Mouse (Mus musculus) CH12.LX (cell line): ENCODE measurements at regions not wholly inside any gene's neighbourhood (a gene's known extent, or its start where the extent isn't known, plus 50 kb on each side); places are given as distances from the start of the nearest gene placed in this dataset.

Experiments
- CHD2 ChIP-seq: IDR thresholded peaks from 2 replicates; pipeline ENCODE4 v1.6.1; 2011; ENCODE audit warnings: low read length, improper control_type of control experiment
- CTCF ChIP-seq, 2 experiments: IDR thresholded peaks in 1 of 2; conservative IDR thresholded peaks in 1 of 2; 2 replicates each; pipeline ENCODE4 v1.5.1; 2011 to 2012; ENCODE audit warnings: low read depth in 2 of 2, low read length in 2 of 2, improper control_type of control experiment in 1 of 2, inconsistent platforms in 1 of 2, mild to moderate bottlenecking in 1 of 2, moderate library complexity in 1 of 2
- E2F4 ChIP-seq: IDR thresholded peaks from 2 replicates; pipeline ENCODE4 v1.6.1; 2011; ENCODE audit warnings: low read depth, low read length, improper control_type of control experiment; ENCODE audit not compliant: insufficient replicate concordance
- IRF4 ChIP-seq: IDR thresholded peaks from 2 replicates; pipeline ENCODE4 v1.6.1; 2014; ENCODE audit warnings: low read depth, mild to moderate bottlenecking, inconsistent platforms, low read length, improper control_type of control experiment
- MYC ChIP-seq: IDR thresholded peaks from 2 replicates; pipeline ENCODE4 v1.6.1; 2011; ENCODE audit warnings: low read depth, mild to moderate bottlenecking, improper control_type of control experiment, low read length
- POLR2A ChIP-seq: IDR thresholded peaks from 2 replicates; pipeline ENCODE4 v1.6.1; 2011; ENCODE audit warnings: low read depth, mild to moderate bottlenecking, improper control_type of control experiment, low read length
- RAD21 ChIP-seq: IDR thresholded peaks from 2 replicates; pipeline ENCODE4 v1.6.1; 2011; ENCODE audit warnings: low read depth, mild to moderate bottlenecking, low read length, improper control_type of control experiment, moderate library complexity
- RCOR1 ChIP-seq: conservative IDR thresholded peaks from 2 replicates; pipeline ENCODE4 v1.6.1; 2012; ENCODE audit warnings: low read depth, mild to moderate bottlenecking, inconsistent platforms, low read length, improper control_type of control experiment
- SIN3A ChIP-seq: IDR thresholded peaks from 2 replicates; pipeline ENCODE4 v1.6.1; 2012; ENCODE audit warnings: low read length, improper control_type of control experiment, inconsistent platforms
- SMC3 ChIP-seq: IDR thresholded peaks from 2 replicates; pipeline ENCODE4 v1.6.1; 2011; ENCODE audit warnings: low read depth, low read length, improper control_type of control experiment
- USF1 ChIP-seq: IDR thresholded peaks from 2 replicates; pipeline ENCODE4 v1.6.1; 2014; ENCODE audit warnings: low read depth, mild to moderate bottlenecking, inconsistent platforms, low read length, improper control_type of control experiment
- USF2 ChIP-seq: conservative IDR thresholded peaks from 2 replicates; pipeline ENCODE4 v1.6.1; 2011; ENCODE audit warnings: low read depth, low read length, improper control_type of control experiment
- ZC3H11A ChIP-seq: IDR thresholded peaks from 2 replicates; pipeline ENCODE4 v1.6.1; 2012; ENCODE audit warnings: low read depth, mild to moderate bottlenecking, inconsistent platforms, low read length, improper control_type of control experiment
- ZKSCAN1 ChIP-seq: IDR thresholded peaks from 2 replicates; pipeline ENCODE4 v1.6.1; 2012; ENCODE audit warnings: low read depth, inconsistent platforms, low read length, improper control_type of control experiment, borderline replicate concordance

DNA sequence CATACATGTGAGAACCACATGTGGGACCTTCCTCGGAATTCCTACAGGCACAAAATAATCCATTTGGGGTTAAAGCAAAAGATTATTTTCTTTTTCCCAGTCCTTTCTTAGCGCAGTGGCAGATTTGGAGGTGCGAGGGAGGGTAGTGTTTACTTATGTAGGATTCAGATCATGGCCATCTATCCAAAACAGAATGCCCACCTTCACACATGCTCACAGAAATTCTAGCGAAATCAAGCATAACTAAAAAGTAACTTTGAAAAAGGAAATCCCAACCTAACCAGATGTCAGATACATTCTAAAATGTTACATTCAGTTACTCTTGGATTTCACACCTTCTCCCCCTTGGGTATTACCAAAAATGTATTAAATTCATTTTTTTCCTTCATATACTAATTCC, 121.6 kb downstream of the Pdcd6ip start:
- no peak for TF ChIP-seq RAD21
- no peak for TF ChIP-seq E2F4
- no peak for TF ChIP-seq CTCF (conservative IDR thresholded peaks at IDR 0.05 in 1 of 2, IDR thresholded peaks at IDR 0.05 in 1 of 2; ENCODE audit: low read depth in 2 of 2, low read length in 2 of 2)
- no peak for TF ChIP-seq ZC3H11A
- TF ChIP-seq SIN3A = no peak
- no peak for TF ChIP-seq USF1
- TF ChIP-seq USF2 = no peak
- no peak for TF ChIP-seq SMC3
- TF ChIP-seq MYC = no peak
- TF ChIP-seq POLR2A = no peak
- TF ChIP-seq ZKSCAN1 = no peak
- no peak for TF ChIP-seq IRF4
- no peak for TF ChIP-seq RCOR1
- TF ChIP-seq CHD2 = no peak
